Mouse (Mus musculus): ENCODE results near the gene Lrsam1.

DNA sequence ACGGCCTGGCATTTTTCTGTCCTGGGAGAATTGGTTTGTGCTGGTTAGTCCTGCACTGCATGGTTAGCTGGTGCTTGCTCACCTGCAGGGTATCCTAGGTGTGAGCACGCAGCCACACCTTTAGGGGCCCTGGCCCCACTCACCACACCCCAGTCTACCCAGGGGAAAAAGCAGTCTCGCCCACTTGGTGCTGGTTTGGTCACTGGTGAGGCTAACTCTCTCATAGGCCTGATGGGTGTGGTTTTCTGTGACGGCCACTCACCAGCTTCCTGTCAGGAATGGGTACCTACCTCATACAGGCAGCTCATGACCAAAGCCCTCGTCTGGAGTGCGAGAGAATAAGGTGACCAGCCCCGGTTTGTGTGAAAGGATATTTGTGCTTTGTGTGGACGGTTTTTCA lies 56.1 kb downstream of the Lrsam1 start:
- TF ChIP-seq CTCF (IDR thresholded peaks at IDR 0.05; ENCODE audit: low read depth) (no peak), EP300 (optimal IDR thresholded peaks at IDR 0.05) (no peak)
